Mouse (Mus musculus): Measurements from ENCODE around the gene Nfatc2. TPM values are rescaled to one million over a fixed set of nuclear protein-coding genes. Genes with fewer than 3 reads are reported as not detected.
A peak's percentile ranks its signal among the peaks of the same experiment; 100 is the strongest.

The Nfatc2 gene
- total RNA-seq, 2 experiments from 2014 or later: 0.46 to 1.7 TPM

DNA sequence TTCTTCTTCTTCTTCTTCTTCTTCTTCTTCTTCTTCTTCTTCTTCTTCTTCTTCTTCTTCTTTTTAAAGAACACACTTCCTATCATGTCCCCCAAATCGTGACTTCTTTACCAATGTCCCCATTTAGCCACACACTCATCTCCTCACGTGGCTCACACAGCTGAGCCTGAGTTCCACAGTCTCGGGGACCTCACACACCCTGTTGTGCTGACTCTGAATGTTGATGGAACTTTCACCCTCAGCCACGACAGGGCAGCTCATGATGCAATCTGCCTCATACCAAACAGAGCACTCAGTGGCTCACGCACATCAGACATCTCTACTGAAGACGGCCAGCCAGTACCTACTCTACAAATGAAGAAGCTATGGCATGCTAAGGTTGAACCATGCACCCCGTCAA is 60.2 kb downstream of the Nfatc2 start:
- ATAC-seq (replicated peaks; ENCODE audit: poor library complexity, severe bottlenecking): no peak

GRCm38 (mm10) chr2:168539594-168540222 is 61.7 kb downstream of the Nfatc2 start:
- ATAC-seq (replicated peaks; ENCODE audit: poor library complexity, severe bottlenecking): peak; percentile 74

GRCm38 (mm10) chr2:168539026-168539425 is 62.4 kb downstream of the Nfatc2 start:
- peak; percentile 50 for ATAC-seq (replicated peaks; ENCODE audit: poor library complexity, severe bottlenecking)

GRCm38 (mm10) chr2:168532061-168532833 is 69.2 kb downstream of the Nfatc2 start:
- ATAC-seq (replicated peaks; ENCODE audit: poor library complexity, severe bottlenecking): no peak

DNA sequence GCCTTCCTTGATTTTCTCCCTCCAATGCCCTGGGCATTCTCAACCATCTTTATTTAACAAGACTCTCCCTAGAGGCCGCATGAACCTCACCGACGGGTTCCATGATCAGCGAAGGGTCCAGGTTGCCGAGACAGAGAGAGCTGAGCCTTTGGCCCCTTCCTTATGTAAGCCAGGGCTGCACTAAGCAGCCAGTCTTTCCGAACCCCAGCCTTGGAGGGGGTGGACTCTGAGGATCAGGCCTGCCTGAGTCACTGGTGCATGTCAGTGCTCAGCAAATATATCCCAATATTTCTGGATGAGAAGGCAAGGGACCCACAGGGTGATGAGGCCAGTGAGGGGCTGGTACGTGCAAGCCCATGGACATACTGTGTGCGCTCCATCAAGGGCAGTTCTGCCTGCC is 72.9 kb downstream of the Nfatc2 start:
- ATAC-seq (replicated peaks; ENCODE audit: poor library complexity, severe bottlenecking): no peak

GRCm38 (mm10) chr2:168527430-168527792 is 74.0 kb downstream of the Nfatc2 start:
- no peak for ATAC-seq (replicated peaks; ENCODE audit: poor library complexity, severe bottlenecking)

DNA sequence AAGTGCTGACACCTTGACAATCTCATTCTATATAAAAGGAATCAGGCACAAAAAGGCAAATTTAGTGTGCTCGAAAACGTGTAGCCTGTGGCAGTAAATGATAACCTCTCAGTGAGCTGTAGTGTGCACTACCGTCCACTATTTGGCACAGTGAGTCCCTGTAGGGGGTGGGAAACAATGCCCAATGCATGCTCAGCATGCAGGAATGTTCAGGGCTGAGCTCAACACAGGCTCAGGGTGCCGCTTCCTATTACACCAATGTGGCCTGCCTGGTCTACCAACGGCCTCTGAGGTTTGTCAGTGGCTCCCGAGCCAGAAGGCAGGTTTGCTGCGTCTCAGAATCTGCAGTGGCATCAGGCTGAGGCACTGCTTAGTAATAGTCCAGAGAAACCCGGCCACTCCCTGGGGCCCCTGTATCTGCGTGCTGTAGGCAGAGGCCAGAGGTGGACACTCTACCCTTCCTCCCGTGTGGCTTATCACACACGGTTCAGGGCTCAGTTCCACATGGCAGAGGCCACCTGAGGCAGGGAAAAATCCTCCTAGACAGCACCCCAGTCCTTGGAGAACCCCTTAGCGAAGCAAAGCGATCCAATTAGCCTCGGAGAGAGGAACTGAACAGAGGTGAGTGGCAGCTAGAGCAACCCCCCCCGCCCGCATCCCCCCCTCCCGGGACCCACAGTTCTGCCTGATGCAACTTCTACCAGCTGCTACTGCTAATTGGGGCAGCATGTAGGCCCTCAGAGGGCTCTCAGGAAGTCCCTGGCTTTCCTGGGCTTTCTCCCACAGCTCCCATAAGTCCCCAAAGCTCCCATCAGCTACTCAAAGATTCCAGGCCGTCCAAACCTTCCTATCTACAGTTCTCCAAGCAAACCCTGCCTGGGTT is 74.7 kb downstream of the Nfatc2 start:
- no peak for ATAC-seq (replicated peaks; ENCODE audit: poor library complexity, severe bottlenecking)

GRCm38 (mm10) chr2:168525391-168526154 is 75.9 kb downstream of the Nfatc2 start:
- no peak for ATAC-seq (replicated peaks; ENCODE audit: poor library complexity, severe bottlenecking)

DNA sequence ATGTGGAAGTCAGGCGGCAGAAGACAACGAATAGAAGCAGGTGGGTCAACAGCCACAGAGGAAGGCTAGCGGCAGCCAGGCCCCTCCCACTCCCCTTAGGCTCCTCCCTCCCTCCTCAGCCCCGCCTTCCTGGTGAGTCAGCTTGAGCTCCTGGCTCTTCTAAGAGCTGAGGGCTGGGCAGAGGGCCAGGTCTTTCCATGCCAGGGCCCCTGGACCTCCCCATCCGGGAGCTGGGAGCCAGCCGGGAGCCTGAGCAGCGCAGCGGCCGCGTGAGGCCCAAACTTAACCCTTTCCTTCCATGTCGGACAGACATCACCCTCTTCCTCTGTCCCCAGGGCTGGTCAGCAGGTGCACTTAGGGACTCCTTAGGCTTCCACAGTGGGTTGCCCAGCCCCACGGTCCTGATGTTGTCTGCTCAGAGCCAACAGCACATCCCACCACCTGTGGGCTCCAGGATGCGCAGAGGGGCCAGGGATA is 76.5 kb downstream of the Nfatc2 start:
- ATAC-seq (replicated peaks; ENCODE audit: poor library complexity, severe bottlenecking): peak; percentile 94

GRCm38 (mm10) chr2:168522247-168522646 is 79.2 kb downstream of the Nfatc2 start:
- ATAC-seq (replicated peaks; ENCODE audit: poor library complexity, severe bottlenecking): peak; percentile 50

GRCm38 (mm10) chr2:168520771-168521170 is 80.7 kb downstream of the Nfatc2 start:
- ATAC-seq (replicated peaks; ENCODE audit: poor library complexity, severe bottlenecking): no peak

GRCm38 (mm10) chr2:168519589-168519988 is 81.9 kb downstream of the Nfatc2 start:
- no peak for ATAC-seq (replicated peaks; ENCODE audit: poor library complexity, severe bottlenecking)

- ATAC-seq (replicated peaks; ENCODE audit: poor library complexity, severe bottlenecking): no peak
These were observed 83.2 kb downstream of the Nfatc2 start for GRCm38 (mm10) chr2:168518256-168518659.

GRCm38 (mm10) chr2:168517774-168518173 is 83.7 kb downstream of the Nfatc2 start:
- no peak for ATAC-seq (replicated peaks; ENCODE audit: poor library complexity, severe bottlenecking)

- peak; percentile 64 for ATAC-seq (replicated peaks; ENCODE audit: poor library complexity, severe bottlenecking)
These were observed 84.7 kb downstream of the Nfatc2 start for GRCm38 (mm10) chr2:168516717-168517116.

- no peak for ATAC-seq (replicated peaks; ENCODE audit: poor library complexity, severe bottlenecking)
These were observed 86.0 kb downstream of the Nfatc2 start for GRCm38 (mm10) chr2:168515466-168515865.

GRCm38 (mm10) chr2:168514131-168514530 is 87.3 kb downstream of the Nfatc2 start:
- ATAC-seq (replicated peaks; ENCODE audit: poor library complexity, severe bottlenecking): no peak

- ATAC-seq (replicated peaks; ENCODE audit: poor library complexity, severe bottlenecking): no peak
These were observed 89.9 kb downstream of the Nfatc2 start for GRCm38 (mm10) chr2:168511529-168511928.

- no peak for ATAC-seq (replicated peaks; ENCODE audit: poor library complexity, severe bottlenecking)
These were observed 92.8 kb downstream of the Nfatc2 start for GRCm38 (mm10) chr2:168508469-168509198.
